Mouse (Mus musculus) kidney, adult 2 months (tissue): ENCODE results near the gene Gm17349.

Experiments used
- CTCF ChIP-seq: fragments of 200-500 bp; conservative IDR thresholded peaks from 2 replicates; pipeline ENCODE4 v1.5.1; 2011; ENCODE audit warnings: low read depth, mild to moderate bottlenecking, control low read depth, low read length, moderate library complexity, mixed read lengths; ENCODE audit not compliant: insufficient read depth, insufficient read length
- POLR2A ChIP-seq: fragments of 200-500 bp; IDR thresholded peaks from one replicate; pipeline ENCODE4 v1.6.1; 2011; ENCODE audit warnings: low read depth, low read length, control low read depth

DNA sequence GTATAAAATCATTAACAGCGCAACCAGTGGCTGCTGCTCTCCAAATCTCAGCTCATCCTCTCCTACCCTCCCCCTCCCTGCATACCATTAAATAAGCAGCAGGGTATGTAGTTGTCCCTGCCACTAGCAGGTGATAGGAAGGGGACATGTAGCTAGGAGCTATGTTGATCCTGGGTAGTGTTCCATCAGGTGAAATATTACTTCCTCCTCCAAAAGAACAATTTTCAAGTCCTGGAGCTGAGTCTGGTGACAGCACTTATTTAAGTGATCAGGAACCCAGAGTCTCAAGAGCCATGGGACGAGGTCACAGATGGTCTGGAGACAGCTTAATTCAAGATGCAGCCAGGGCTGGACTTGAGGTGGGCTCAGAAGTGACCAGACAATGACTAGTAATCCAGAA is 30.3 kb upstream of the Gm17349 start:
- TF ChIP-seq CTCF (no peak), POLR2A (no peak)
